Mouse (Mus musculus) ES-E14 (cell line): ENCODE measurements around the gene Ffar4.

Source experiments
- CHD2 ChIP-seq: IDR thresholded peaks from 2 replicates; pipeline ENCODE4 v1.6.1; 2014; ENCODE audit warnings: mild to moderate bottlenecking, low read depth, low read length, inconsistent platforms
- HCFC1 ChIP-seq: IDR thresholded peaks from 2 replicates; pipeline ENCODE4 v1.6.1; 2012; ENCODE audit warnings: low read length, inconsistent platforms, borderline replicate concordance; ENCODE audit not compliant: insufficient read depth
- MAFK ChIP-seq: IDR thresholded peaks from 2 replicates; pipeline ENCODE4 v1.6.1; 2014; ENCODE audit warnings: mild to moderate bottlenecking, low read depth, low read length, inconsistent platforms; ENCODE audit not compliant: insufficient read depth
- ZC3H11A ChIP-seq: IDR thresholded peaks from 2 replicates; pipeline ENCODE4 v1.6.1; 2012; ENCODE audit warnings: low read depth, mild to moderate bottlenecking, inconsistent platforms, low read length, borderline replicate concordance
- ZNF384 ChIP-seq: IDR thresholded peaks from 2 replicates; pipeline ENCODE4 v1.6.1; 2012; ENCODE audit warnings: low read depth, low read length, inconsistent platforms

DNA sequence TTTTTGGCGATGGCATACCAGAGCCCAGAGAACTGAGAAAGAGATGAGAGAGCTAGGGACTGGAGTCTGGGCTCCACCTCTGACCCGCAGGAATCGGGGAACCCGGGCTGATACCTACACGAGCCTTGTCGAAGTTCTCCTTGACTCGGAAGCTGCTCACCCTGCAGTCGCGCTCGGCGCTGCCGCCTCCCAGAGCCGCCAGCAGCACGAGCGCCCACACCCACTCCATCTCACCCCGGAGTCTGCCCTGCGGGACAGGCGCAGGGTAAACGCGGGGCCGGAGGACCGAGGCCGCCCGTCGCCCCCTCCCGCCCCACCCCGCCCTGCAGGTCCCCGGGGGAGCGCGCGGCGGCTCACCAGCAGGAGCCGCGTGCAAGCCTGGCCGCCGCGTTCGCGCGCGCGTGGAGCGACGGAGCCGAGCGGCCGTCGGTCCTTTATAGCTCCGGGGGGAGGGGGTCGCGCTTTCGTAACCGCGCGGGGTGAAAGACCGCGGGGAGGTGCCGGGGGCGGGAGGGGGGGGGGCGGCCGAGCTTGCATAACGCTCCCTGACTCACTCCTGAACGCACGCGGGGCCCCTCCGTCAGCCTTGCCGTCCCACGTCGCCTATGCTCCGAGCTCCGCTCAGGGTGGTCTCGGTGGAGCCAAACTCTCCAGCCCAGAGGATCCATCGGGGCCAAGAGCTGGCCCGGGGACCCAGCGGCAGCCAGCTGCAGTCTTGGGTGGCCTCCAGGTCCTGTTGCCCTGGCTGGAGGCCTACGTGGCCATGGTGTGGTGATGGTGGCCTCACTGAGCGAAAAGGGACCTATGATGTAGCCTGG is 27.7 kb downstream of the Ffar4 start:
- no peak for TF ChIP-seq MAFK
- TF ChIP-seq ZC3H11A: no peak
- no peak for TF ChIP-seq HCFC1
- no peak for TF ChIP-seq ZNF384
- TF ChIP-seq CHD2: no peak
